Mouse (Mus musculus): ENCODE data around the gene Aldh8a1. TPM values are rescaled to one million over a fixed set of nuclear protein-coding genes. Genes with fewer than 3 reads are reported as not detected.

Aldh8a1 gene
- total RNA-seq, 2 experiments from 2014 or later, result not detected

DNA sequence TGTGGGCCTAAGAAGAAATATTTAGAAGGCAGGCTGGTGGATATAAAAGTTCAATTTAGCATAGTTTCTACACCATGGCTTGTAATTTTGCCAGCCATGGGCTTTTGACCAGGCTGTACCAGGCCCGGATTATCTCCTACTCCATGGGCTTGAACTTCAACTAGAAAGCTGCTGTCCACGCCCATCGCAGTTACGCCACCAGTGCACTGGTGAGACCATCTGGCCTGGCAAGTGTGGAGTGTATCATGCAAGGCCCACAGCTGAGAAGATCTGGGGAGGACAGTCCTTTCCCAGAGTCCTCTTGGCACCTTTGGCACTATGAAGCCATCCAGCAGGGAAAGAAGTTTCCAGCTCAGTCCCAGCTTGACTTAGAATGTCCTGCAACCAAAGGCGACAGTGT is 39.1 kb downstream of the Aldh8a1 start:
- no peak for DNase-seq (ENCODE audit: low spot score)

DNA sequence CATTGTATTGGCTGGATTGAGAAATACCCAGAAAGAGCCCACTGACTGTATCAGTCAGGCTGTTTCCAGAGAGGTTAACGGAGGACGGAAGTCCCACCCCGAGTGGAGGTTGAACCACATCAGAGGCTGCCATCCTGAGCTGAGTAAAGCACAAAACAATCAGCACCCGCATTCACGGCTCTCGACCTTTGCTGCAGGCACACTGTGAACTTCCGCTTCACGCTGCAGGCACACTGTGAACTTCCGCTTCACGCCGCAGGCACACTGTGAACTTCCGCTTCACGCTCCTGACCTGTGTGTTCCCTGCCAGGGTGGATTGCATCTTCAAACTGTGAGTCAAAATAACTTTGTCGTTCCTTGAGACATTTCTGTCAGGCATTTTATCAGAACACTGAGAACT is 42.1 kb downstream of the Aldh8a1 start:
- no peak for DNase-seq (ENCODE audit: low spot score)

DNA sequence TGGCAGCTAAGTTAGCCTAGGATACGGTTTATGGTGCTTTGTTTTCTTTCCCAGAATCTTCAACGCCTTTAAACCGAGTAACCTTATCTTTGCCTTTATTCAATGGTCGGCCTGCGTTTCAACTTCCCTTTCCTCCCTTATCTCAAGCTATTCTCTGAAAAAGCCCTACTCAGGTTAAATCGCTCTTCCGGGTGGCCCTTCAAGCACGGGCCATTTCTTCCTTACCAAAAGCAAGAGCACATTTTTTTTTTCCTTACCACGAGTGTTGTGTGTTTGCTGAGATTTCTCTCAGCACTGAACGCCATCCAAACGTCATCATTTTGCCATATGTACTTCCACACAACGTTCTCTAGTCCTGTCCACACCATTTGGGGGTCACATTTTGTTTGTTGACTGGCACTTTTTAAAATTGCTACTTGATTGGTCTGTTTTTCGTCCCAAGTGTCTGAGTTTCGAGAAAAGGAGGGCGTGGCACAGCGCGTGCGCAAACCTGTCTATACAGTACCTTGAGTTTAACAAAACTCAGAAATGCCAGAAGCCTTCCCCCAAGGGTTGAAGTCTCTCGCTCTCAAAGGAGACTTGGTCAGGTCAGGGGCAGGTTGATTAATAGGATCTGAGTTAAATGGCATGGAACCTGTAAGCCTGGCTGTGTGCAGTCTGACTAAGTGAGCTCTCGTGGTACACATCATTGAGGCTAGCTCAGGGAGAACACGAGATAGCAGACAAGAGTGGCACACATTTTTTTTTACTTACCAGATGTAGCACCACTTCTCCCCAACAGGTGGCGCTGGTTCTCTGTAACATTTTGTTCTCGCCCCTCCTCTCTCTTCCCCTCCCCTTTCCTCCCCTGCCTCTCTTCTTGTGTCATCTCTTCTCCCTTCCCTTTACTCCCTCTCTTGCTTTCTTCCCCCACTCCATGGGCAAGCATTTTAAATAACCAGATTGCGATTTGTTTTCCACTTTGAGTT is 43.6 kb downstream of the Aldh8a1 start:
- peak; percentile 58 for DNase-seq (ENCODE audit: low spot score)

DNA sequence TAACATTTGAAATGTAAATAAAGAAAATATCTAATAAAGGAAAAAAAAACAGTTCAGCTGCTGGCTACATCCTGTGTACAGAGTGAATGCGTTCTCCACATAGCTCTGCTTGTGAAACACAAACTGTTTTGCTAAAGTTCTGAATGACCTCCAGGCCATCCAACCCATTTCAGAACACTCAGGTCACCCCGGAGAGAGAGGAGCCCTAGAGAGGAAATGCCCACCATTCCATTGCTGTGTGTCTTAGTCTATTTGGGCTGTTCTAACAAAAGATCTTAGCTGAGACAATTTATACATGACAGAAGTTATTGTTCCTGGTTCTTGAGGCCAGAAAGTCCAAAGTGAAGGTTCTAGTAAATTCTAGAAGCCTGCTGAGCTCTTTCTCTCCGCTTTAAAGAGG is 49.4 kb downstream of the Aldh8a1 start:
- no peak for DNase-seq (ENCODE audit: low spot score)

DNA sequence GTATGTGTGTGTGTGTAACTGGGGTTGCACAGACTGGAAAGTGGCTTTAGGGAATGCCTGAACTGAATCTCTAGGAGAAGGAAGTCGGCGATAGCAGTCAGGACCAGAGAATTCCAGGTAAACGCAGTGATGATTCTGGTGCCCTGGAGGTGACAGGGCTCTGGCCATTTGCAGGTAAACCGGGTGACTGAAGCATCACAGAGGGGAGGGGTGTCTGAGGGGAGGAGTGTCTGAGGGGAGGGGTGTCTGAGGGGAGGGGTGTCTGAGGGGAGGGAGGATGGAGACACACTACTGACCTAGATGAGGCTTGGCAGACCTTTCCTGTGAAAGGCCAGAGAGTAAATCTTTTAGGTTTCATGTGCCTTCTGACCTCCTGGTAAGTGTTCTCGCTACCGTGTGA is 50.9 kb downstream of the Aldh8a1 start:
- no peak for DNase-seq (ENCODE audit: low spot score)

DNA sequence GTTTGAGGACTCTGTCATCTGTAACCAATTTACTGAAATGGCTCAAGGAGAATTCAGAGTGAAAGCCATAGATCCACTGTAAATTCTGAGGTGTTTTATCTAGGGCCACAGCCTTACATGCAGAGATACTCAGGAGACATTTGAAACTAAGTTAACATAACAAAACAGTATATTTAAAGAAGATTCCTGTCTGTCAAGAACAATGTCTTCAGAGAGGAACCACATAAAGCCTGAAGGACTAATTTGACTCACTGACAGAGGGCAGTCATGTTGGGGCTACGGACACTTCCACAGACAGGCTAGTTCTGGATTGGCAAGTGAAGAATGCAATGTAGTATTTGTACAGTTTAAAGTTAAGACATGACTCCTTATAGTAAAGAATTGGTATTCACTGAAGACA is 62.2 kb downstream of the Aldh8a1 start:
- DNase-seq (ENCODE audit: low spot score), result no peak

DNA sequence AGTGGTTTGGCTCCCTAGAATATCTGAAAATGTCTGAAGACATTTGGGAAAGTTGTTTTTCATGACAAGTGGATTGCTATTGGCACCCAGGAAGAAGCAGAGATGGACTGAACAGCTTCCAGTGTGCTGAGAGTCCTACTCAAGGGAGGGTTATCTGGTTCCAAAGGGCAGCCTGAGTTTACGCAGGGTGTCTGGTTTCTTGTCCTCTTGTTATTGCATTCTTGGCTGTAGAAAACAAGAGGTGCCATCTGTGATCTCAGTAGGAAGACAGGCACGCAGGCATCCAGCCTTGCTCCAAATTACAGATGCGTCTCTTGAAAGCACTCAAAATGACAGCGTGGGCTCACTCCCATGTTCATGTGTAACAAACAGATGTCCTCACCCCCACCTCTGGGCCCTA is 63.9 kb downstream of the Aldh8a1 start:
- DNase-seq (ENCODE audit: low spot score), result peak; percentile 13

DNA sequence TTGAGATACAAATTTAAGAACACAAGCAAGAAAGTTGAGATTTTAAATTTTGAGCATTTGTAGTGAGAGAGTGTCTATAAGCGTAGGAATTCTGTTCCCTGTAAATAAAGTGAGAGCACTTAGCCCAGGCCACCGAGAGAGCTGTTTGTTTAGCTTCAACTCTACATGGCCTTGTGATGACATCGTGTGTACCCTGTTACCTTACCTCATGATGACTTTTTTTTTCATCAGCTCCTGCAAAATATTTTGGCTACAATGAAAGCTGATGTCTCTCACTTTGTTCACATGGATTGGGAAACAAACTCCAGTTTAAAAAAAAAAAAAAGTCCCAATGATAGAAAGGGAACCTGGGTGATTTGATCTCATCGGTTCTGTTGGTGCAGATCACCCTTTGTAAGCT is 64.6 kb downstream of the Aldh8a1 start:
- no peak for DNase-seq (ENCODE audit: low spot score)

DNA sequence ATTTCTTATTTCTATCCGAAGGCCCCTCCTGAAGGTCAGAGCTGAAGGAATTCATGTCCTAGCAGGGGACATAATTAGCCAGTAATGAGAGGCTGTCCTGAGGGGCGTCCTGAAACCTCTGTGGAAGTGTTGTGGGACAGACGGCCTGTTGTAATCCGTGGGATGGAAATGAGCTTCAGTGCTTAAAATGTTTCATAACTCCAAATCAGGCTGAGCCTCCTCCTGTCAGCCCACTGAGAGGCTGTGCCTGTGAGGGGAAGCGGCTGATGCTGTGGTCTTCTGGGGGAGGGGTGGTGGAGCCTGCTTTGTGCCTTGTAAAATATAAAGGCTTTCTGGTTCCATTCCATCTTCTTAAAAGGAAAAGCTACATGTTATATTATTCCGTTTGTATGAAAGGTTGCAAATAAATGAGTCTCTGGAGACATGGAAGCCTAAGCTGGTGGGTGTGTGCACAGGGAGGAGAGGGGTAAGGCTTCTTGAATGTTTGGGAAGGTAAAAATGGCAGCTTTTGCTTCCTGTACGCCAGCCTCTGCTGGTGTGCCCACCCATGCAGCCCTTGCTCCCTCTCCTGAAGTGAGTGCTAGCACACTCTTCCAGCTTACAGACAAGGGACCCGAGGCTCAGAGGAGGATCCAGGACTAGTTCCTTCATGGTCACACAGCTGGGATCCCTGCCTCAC is 66.7 kb downstream of the Aldh8a1 start:
- DNase-seq (ENCODE audit: low spot score), result no peak

DNA sequence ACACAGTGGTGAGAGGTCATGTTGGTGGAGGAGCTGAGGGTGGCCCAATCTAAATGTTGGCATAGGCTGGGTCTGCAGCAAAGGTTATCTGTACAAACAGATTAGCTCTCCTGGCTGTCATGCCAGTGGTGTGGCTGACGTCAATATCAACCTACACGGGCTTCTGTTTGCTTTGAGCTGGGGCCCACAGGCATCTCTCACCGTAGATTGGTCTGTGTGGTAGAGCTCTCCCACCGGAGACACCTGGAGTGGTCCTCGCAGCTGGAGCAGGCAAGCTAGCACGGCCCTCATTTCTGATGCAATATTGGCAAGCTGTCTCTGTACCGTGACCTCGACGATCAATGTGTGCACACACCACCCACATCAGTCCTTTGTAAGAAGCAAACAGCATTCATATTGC is 67.3 kb downstream of the Aldh8a1 start:
- DNase-seq (ENCODE audit: low spot score), result no peak

Other genes starting within 250 kb of the Aldh8a1 start
- under 1 TPM in 1 of 2 experiments, not detected in 1; 0.14 TPM for gene Myb, start 216.3 kb upstream of the Aldh8a1 start, total RNA-seq (2021)
- 10 to 100 TPM; 61.6 to 63.1 TPM for gene Hbs1l, start 81.3 kb upstream of the Aldh8a1 start, total RNA-seq (2021)
- gene 1700020N01Rik, start 215.9 kb downstream of the Aldh8a1 start, total RNA-seq (2021), result not detected